Mouse (Mus musculus) stomach, embryonic 15.5 days (tissue): Measurements from ENCODE around the gene Nop2. TPM values are rescaled to one million over a fixed set of nuclear protein-coding genes. Genes with fewer than 3 reads are reported as not detected.

Experiments used
- ATAC-seq: fragments of 200-750 bp; cut with Nextera tagmentation; 2 replicates; pipeline ENCODE4 v1.8.0; 2017; ENCODE audit warnings: low read depth, moderate number of reproducible peaks, moderate TSS enrichment; ENCODE audit not compliant: insufficient read depth, low FRiP score
- H3K27ac ChIP-seq: fragments of 300-500 bp; sonication (generic); 2 replicates; pipeline ENCODE4 v1.5.1; 2015; ENCODE audit warnings: mild to moderate bottlenecking, inconsistent platforms
- H3K27me3 ChIP-seq: fragments of 300-500 bp; sonication (generic); replicated peaks from 2 replicates; pipeline ENCODE4 v1.6.1; 2015; ENCODE audit warnings: inconsistent platforms
- H3K36me3 ChIP-seq: fragments of 300-500 bp; sonication (generic); 2 replicates; pipeline ENCODE4 v1.6.1; 2015; ENCODE audit warnings: inconsistent platforms
- H3K4me1 ChIP-seq: fragments of 300-500 bp; sonication (generic); 2 replicates; pipeline ENCODE4 v1.6.1; 2015; ENCODE audit warnings: inconsistent platforms
- H3K4me2 ChIP-seq: fragments of 300-500 bp; sonication (generic); 2 replicates; pipeline ENCODE4 v1.6.1; 2015; ENCODE audit warnings: mild to moderate bottlenecking, inconsistent platforms
- H3K4me3 ChIP-seq: fragments of 300-500 bp; sonication (generic); replicated peaks from 2 replicates; pipeline ENCODE4 v1.5.1; 2015; ENCODE audit warnings: inconsistent platforms
- H3K9ac ChIP-seq: fragments of 300-500 bp; sonication (generic); 2 replicates; pipeline ENCODE4 v1.6.1; 2015; ENCODE audit warnings: inconsistent platforms
- H3K9me3 ChIP-seq: fragments of 300-500 bp; sonication (generic); 2 replicates; pipeline ENCODE4 v1.6.1; 2016; ENCODE audit warnings: inconsistent platforms
- WGBS: fragments of 180-500 bp; shearing (Covaris S2); methylation state at CpG from one replicate; pipeline ENCODE4 v1.1.7; 2015; 5-methylcytosine and 5-hydroxymethylcytosine counted together
- polyA plus RNA-seq: library from polyadenylated mRNA; unstranded; fragments of >200 nt; fragmentation: Nextera tagmentation; extraction: Ambion mirVana; gene quantifications from 2 replicates; pipeline ENCODE4 v1.2.1, GENCODE M21; 2015

Gene Nop2
- polyA plus RNA-seq, 1 experiment from 2014 or later = 55.6 TPM

DNA sequence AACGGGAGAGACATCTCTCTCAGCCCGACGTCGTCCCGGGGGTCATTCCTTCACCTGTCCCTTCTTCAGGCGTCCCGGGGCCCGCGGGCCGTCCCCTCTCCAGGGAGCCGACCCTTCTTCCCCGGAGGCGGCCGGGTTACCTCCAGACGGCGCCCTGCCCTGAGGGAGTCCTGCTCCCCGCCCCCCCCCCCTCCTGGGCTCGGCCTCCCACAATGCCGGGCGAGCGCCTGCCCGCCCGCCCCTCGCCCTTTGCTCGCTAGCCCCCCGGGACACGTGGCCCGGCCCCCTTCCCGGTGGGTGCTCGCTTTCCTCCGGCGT is 35.5 kb upstream of the Nop2 start:
- Histone ChIP-seq H3K4me3 (peak overlapping the region; percentile 82), H3K36me3 (peaks cover 14% of the 10 kb centered on the region), H3K9ac (peak overlapping the region; percentile 87), H3K27ac (peak overlapping the region; percentile 92), H3K4me1 (peaks cover 32% of the 10 kb centered on the region), H3K4me2 (peak overlapping the region; percentile 80), H3K27me3 (no peaks in the 10 kb centered on the region), H3K9me3 (no peaks in the 10 kb centered on the region)
- ATAC-seq = no peak
- 2% methylated on average over 19 of the region's 32 CpGs for WGBS

DNA sequence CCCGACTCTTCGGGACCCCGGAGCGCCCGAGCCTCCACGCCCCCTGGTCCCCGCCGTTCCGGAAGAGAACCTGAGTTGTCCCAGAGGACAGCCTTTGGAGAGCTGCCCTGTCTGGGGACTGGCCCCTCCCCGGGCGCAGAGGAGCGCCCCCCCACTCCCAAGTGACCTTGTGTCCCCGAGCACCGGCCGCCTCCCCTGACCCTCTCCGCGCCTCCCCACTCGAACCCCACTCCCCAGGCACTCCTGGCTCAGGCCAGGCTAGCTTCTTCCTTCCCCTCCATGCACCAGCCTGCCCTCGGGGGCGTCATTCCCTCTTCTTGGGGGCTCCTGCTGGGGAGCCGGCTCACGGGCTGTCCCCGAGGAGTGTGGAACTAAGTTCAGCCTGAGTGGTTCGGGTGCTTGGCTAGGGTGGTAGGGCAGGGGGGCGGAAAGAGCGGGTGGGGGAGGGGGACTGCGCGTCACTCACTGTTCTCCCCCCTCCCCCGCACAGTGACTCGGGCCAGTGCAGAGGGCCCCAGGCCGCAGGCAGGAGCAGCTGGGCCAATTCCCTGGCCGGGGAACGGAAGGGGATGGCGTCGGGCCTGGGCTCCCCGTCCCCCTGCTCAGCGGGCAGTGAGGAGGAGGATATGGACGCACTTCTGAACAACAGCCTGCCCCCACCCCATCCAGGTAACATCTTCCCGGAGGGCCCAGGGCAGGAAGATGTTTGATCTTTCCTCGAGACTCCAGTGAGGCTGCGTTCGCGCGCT is 34.9 kb upstream of the Nop2 start:
- Histone ChIP-seq H3K4me1 (peaks cover 32% of the 10 kb centered on the region), H3K9ac (peak overlapping the region; percentile 87), H3K27ac (peak overlapping the region; percentile 92), H3K36me3 (peaks cover 20% of the 10 kb centered on the region), H3K27me3 (no peaks in the 10 kb centered on the region), H3K4me2 (peak overlapping the region; percentile 80), H3K9me3 (no peaks in the 10 kb centered on the region), H3K4me3 (peak overlapping the region; percentile 82)
- peak; percentile 45 for ATAC-seq
- 1% methylated on average over 42 of the region's 44 CpGs for WGBS

DNA sequence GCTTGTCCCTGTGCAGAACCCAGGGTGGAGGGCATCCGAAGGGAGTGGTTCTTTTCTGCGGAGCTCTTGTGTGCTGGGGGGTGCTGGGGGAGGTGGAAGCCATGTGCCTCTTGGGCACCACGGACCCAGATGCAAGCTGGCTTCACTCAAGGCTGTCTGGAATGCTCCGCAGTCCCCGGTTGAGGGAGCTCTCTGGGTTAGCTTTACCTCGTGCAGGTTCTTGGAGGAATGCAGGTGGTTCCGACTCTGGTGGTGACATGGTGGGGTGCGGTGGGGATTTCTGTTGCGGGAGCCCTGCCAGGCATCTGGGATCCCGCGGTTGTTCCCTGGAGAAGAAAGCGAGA is 34.4 kb upstream of the Nop2 start:
- Histone ChIP-seq H3K27me3 (no peaks in the 10 kb centered on the region), H3K4me3 (peak overlapping the region; percentile 82), H3K27ac (peak overlapping the region; percentile 92), H3K4me2 (peak overlapping the region; percentile 80), H3K36me3 (peaks cover 24% of the 10 kb centered on the region), H3K9me3 (no peaks in the 10 kb centered on the region), H3K4me1 (peaks cover 32% of the 10 kb centered on the region), H3K9ac (peak overlapping the region; percentile 87)
- no peak for ATAC-seq
- WGBS = 1% methylated on average over 12 of the region's 12 CpGs

GRCm38 (mm10) chr6:125097951-125098350 is 33.8 kb upstream of the Nop2 start:
- Histone ChIP-seq H3K9me3 (no peaks in the 10 kb centered on the region), H3K4me2 (peak overlapping the region; percentile 80), H3K4me1 (peaks cover 32% of the 10 kb centered on the region), H3K27me3 (no peaks in the 10 kb centered on the region), H3K27ac (0 out of 2 replicates have a peak overlapping the region, but pooled peaks have one; percentile 92), H3K9ac (peak overlapping the region; percentile 87; the same call in 1 of the 2 replicates), H3K36me3 (peaks cover 30% of the 10 kb centered on the region), H3K4me3 (peak overlapping the region; percentile 82)
- ATAC-seq = no peak
- 43% methylated on average over 8 of the region's 8 CpGs for WGBS

GRCm38 (mm10) chr6:125098513-125098912 is 33.2 kb upstream of the Nop2 start:
- Histone ChIP-seq H3K4me1 (peaks cover 32% of the 10 kb centered on the region), H3K4me2 (peak overlapping the region; percentile 80), H3K9me3 (no peaks in the 10 kb centered on the region), H3K4me3 (peak overlapping the region; percentile 82), H3K27me3 (no peaks in the 10 kb centered on the region), H3K36me3 (peaks cover 33% of the 10 kb centered on the region), H3K9ac (peak overlapping the region; percentile 20; the same call in 1 of the 2 replicates), H3K27ac (no peak overlapping the region)
- ATAC-seq = no peak
- WGBS = 37% methylated on average over 3 of the region's 3 CpGs

DNA sequence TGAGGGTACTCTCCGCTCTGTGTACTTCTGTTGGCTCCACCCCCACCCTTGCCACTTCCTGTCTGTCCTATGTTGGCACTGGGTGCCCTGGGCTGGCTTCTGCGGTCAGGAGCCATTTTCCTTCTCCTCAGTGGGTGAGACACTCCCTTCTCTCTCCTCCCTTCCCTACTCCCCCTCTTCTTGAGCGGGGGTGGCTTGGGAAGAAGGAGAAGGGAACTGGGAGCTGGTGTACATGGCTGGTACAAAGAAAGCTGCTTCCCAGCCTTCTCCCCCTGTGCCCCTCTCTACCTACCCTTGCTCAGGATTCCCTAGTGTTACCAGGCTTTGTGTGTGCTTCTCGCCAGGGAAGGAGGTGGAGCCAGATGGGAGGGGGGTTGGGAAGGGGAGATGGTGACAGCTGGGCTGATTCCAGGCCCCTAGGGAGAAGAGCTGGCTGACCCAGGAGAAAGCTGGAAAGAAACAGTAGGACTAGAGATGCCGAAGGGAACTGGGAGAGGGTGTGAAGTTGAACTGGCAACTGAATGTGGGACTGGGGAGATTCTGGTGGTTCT is 32.2 kb upstream of the Nop2 start:
- peaks cover 32% of the 10 kb centered on the region for H3K4me1 ChIP-seq
- H3K4me3 ChIP-seq = peak overlapping the region; percentile 17
- peak overlapping the region; percentile 9; the same call in 1 of the 2 replicates for H3K9ac ChIP-seq
- H3K9me3 ChIP-seq = no peaks in the 10 kb centered on the region
- 39% methylated on average over 5 of the region's 5 CpGs for WGBS
- peak overlapping the region; percentile 80 for H3K4me2 ChIP-seq
- H3K27ac ChIP-seq = peak overlapping the region; percentile 33; the same call in 1 of the 2 replicates
- peaks cover 39% of the 10 kb centered on the region for H3K36me3 ChIP-seq
- no peak for ATAC-seq
- H3K27me3 ChIP-seq = no peaks in the 10 kb centered on the region

- ATAC-seq = no peak
- Histone ChIP-seq H3K9ac (no peak overlapping the region), H3K27me3 (no peaks in the 10 kb centered on the region), H3K4me2 (no peak overlapping the region), H3K27ac (no peak overlapping the region), H3K36me3 (peaks cover 56% of the 10 kb centered on the region), H3K9me3 (no peaks in the 10 kb centered on the region), H3K4me3 (no peak overlapping the region), H3K4me1 (peaks cover 30% of the 10 kb centered on the region)
- 86% methylated on average over 9 of the region's 9 CpGs for WGBS
These were observed 30.3 kb upstream of the Nop2 start for GRCm38 (mm10) chr6:125101444-125101843.

- H3K27me3 ChIP-seq = no peaks in the 10 kb centered on the region
- no peak overlapping the region for H3K27ac ChIP-seq
- WGBS = 86% methylated on average over 4 of the region's 4 CpGs
- peaks cover 10% of the 10 kb centered on the region for H3K4me1 ChIP-seq
- no peaks in the 10 kb centered on the region for H3K9me3 ChIP-seq
- H3K4me3 ChIP-seq = no peak overlapping the region
- H3K4me2 ChIP-seq = no peak overlapping the region
- H3K36me3 ChIP-seq = peaks cover 84% of the 10 kb centered on the region
- ATAC-seq = peak; percentile 92
- no peak overlapping the region for H3K9ac ChIP-seq
These were observed 27.5 kb upstream of the Nop2 start for GRCm38 (mm10) chr6:125104223-125104622.

DNA sequence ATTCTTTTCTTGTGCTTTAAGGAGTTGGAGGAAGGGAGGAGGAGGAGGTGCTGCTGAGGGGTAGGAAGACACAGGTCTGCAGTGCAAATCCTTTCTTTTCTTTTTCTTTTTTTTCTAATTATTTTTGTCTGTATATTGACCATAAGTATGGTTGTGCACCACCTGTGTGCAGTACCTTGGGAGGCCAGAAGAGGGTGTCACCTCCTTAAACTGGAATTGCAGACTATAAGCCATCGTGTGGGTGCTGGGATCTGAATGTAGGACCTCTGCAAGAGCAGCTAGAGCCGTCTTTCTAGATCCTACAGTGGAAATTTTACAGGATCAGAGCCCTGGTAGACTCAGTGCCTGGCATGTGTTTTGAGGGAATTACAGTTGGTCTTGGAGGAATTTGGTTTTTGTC is 24.0 kb upstream of the Nop2 start:
- Histone ChIP-seq H3K36me3 (peaks cover 90% of the 10 kb centered on the region), H3K4me3 (no peak overlapping the region), H3K27ac (no peak overlapping the region), H3K9ac (no peak overlapping the region), H3K4me1 (no peaks in the 10 kb centered on the region), H3K27me3 (no peaks in the 10 kb centered on the region), H3K9me3 (no peaks in the 10 kb centered on the region), H3K4me2 (no peak overlapping the region)
- 95% methylated on average over 2 of the region's 2 CpGs for WGBS
- ATAC-seq = no peak

DNA sequence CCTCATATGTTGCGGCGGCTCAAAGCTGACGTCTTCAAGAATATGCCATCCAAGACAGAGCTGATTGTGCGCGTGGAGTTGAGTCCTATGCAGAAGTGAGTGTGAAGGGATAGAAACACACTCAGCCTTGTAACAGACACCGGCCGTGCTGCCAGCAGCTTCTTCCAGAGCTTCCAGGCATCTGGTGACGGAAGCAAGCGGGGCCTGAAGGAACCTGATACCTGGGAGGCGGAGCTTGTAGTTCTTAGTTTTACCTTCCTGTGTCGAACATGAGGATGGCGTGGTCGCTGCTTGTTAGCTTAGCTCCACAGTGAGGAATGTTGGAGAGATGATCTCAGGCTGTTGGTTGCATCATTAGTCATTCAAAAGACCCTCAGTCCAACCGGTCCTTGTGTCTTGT is 22.3 kb upstream of the Nop2 start:
- ATAC-seq = no peak
- 76% methylated on average over 14 of the region's 14 CpGs for WGBS
- no peak overlapping the region for H3K27ac ChIP-seq
- H3K4me2 ChIP-seq = no peak overlapping the region
- no peak overlapping the region for H3K4me3 ChIP-seq
- no peaks in the 10 kb centered on the region for H3K27me3 ChIP-seq
- H3K9ac ChIP-seq = no peak overlapping the region
- H3K9me3 ChIP-seq = no peaks in the 10 kb centered on the region
- peaks cover 96% of the 10 kb centered on the region for H3K36me3 ChIP-seq
- H3K4me1 ChIP-seq = no peaks in the 10 kb centered on the region

DNA sequence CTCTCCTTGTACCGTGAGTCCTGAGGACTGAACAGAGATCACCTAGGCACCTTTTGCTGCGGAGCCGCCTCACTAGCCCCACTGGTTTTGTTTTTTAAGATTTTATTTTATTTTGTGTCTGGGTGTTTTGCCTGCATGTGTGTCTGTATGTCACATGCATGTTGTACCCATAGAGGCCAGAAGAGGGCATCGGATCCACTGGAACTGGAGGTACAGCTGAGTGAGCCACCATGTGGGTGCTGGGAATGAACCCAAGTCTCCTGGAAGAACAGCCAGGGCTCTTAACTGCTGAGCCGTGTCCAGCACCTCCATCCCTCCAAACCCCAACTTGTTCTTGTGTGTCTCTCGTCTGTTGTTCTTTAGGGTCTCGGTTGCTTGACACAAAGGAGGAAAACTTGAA is 20.8 kb upstream of the Nop2 start:
- no peak overlapping the region for H3K9ac ChIP-seq
- WGBS = 93% methylated on average over 7 of the region's 7 CpGs
- no peaks in the 10 kb centered on the region for H3K9me3 ChIP-seq
- H3K27me3 ChIP-seq = no peaks in the 10 kb centered on the region
- H3K27ac ChIP-seq = no peak overlapping the region
- H3K4me2 ChIP-seq = no peak overlapping the region
- no peak overlapping the region for H3K4me3 ChIP-seq
- H3K4me1 ChIP-seq = no peaks in the 10 kb centered on the region
- peaks cover 84% of the 10 kb centered on the region for H3K36me3 ChIP-seq
- no peak for ATAC-seq

DNA sequence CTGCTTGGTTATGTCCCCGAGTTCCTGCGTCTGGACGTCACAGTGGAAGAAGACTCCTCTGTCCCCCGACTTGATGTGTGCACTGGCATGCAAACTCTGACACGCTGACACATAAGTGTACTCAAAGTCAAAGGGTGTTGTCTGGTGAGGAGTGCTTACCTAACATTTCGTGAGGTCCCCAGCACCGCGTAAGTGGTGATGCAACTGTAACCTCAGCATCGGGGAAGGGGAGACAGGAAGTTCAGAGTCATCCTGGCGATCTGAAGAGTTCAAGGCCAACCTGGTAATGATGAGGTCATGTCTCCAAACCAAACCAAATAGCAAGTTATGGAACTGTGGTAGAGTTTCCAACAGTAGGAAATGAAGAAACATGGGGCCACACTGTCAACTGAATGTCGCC is 19.2 kb upstream of the Nop2 start:
- H3K27ac ChIP-seq = no peak overlapping the region
- no peak overlapping the region for H3K9ac ChIP-seq
- WGBS = 92% methylated on average over 11 of the region's 11 CpGs

More for the DNA sequence above, 19.2 kb upstream of the Nop2 start:
- ATAC-seq = no peak
- Histone ChIP-seq H3K4me1 (no peaks in the 10 kb centered on the region), H3K9me3 (no peaks in the 10 kb centered on the region), H3K27me3 (no peaks in the 10 kb centered on the region), H3K4me2 (no peak overlapping the region), H3K36me3 (peaks cover 82% of the 10 kb centered on the region), H3K4me3 (no peak overlapping the region)
